Mouse (Mus musculus): ENCODE results near the gene Prr12. TPM values are rescaled to one million over a fixed set of nuclear protein-coding genes. Genes with fewer than 3 reads are reported as not detected.

Prr12 gene
- polyA plus RNA-seq, 1 experiment from 2014 or later: 18.5 TPM

DNA sequence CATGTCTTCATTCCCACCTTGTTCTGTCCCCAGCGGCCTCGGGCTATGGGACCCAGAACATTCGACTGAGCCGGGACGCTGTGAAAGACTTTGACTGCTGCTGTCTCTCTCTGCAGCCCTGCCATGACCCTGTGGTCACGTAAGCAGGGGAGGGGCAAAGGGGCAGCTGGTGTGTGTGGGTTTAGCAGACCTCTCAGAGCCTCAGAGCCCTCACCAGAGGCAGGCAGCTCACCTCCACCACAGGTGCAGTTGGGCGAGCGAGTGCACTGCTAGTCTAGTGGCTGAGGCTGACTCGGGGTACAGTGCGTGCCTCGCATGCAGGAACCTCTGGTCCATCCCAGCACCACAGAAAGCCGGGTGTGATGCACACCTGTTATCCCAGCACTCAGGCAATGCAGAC is 21.3 kb upstream of the Prr12 start:
- DNase-seq (ENCODE audit: low spot score): no peak
- Histone ChIP-seq H3K9ac (ENCODE audit: low read length) (no peak overlapping the region), H3K27ac (replicated peaks; ENCODE audit: low read depth, low read length) (no peak overlapping the region), H3K4me2 (ENCODE audit: low read depth, severe bottlenecking) (no peak overlapping the region), H3K36me3 (ENCODE audit: control insufficient read depth, insufficient read depth, low read length) (peaks cover 2% of the 10 kb centered on the region; the same call in 1 of the 2 replicates), H3K27me3 (ENCODE audit: control insufficient read depth, insufficient read depth, low read length) (no peaks in the 10 kb centered on the region), H3K4me1 (ENCODE audit: control insufficient read depth, insufficient read depth, low read length) (no peaks in the 10 kb centered on the region), H3K9me3 (ENCODE audit: control insufficient read depth, low read length) (no peaks in the 10 kb centered on the region), H3K4me3 (ENCODE audit: low read depth, low read length) (no peak overlapping the region)
- ATAC-seq (ENCODE audit: insufficient number of reproducible peaks, low FRiP score, low TSS enrichment, low read depth): no peak
- 92% methylated on average over 12 of the region's 12 CpGs for WGBS

DNA sequence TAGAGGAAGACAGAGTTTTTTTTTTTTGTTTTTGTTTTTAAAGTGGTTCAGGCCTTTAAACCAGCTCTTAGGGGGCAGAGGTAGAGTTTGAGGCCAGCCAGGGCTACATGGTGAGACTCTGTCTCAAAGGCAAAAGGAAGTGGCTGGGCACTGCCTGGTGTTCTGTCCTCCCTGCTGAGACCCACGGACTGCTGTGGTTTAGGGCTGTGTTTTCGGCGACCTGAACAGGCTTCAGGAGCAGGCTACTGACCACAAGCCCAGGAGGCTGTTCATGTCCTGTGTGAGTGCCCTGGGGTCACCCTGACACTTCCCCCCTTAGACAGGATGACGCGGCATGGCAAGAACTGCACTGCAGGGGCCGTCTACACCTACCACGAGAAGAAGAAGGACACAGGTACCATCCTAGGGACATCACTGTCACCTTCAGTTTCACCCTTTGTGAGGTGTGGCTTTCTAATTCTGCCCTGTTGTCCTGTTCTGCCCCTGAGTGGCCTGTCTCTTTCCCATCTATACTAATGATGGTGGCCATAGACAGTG is 20.6 kb upstream of the Prr12 start:
- DNase-seq (ENCODE audit: low spot score) (no peak), ATAC-seq (ENCODE audit: insufficient number of reproducible peaks, low FRiP score, low TSS enrichment, low read depth) (no peak)
- WGBS: 82% methylated on average over 7 of the region's 7 CpGs
- Histone ChIP-seq H3K4me2 (ENCODE audit: low read depth, severe bottlenecking) (no peak overlapping the region), H3K4me3 (ENCODE audit: low read depth, low read length) (no peak overlapping the region), H3K9me3 (ENCODE audit: control insufficient read depth, low read length) (no peaks in the 10 kb centered on the region), H3K27ac (replicated peaks; ENCODE audit: low read depth, low read length) (no peak overlapping the region), H3K4me1 (ENCODE audit: control insufficient read depth, insufficient read depth, low read length) (no peaks in the 10 kb centered on the region), H3K9ac (ENCODE audit: low read length) (no peak overlapping the region), H3K27me3 (ENCODE audit: control insufficient read depth, insufficient read depth, low read length) (no peaks in the 10 kb centered on the region), H3K36me3 (ENCODE audit: control insufficient read depth, insufficient read depth, low read length) (peaks cover 2% of the 10 kb centered on the region; the same call in 1 of the 2 replicates)

DNA sequence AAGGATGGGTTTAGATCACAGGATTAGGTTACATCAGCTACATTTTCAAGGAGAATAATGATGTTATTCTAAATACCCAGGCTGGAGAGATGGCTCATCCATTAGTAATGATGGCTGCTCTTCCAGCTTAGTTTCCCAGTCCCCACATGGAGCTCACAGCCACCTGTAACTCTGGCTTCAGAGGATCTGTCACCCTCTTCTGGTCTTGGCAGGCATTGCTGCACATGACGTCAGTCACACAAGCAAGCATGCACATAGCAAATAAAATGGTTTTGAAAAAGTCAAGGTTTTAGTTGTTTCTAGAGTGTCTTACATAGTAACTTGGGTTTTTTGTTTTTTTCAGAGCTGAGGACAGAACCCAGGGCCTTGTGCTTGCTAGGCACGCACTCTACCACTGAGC is 19.5 kb upstream of the Prr12 start:
- WGBS: 88% methylated on average over 2 of the region's 2 CpGs
- no peaks in the 10 kb centered on the region for H3K4me1 ChIP-seq (ENCODE audit: control insufficient read depth, insufficient read depth, low read length)

DNA sequence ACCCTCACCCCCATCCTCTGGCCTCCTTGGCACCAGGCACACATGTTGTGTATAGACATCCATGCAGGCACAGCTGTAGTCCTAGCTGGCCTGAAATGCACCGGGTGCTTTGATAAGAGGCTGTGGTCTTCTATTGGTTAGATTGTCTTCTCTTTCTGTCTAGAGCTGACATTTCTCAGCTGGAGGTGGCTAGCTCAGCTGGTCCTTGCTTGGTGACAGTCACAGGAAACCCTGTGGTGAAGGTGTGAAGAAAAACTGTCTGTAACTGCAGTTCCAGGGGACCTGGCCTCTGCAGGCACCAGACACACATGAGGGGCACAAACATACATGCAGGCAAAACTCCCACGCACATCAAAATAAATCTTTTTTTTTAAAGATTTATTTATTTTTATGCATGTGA is 17.0 kb upstream of the Prr12 start:
- no peak overlapping the region for H3K4me3 ChIP-seq (ENCODE audit: low read depth, low read length)
- H3K4me1 ChIP-seq (ENCODE audit: control insufficient read depth, insufficient read depth, low read length): no peaks in the 10 kb centered on the region
- WGBS: 93% methylated on average over 2 of the region's 2 CpGs
- no peaks in the 10 kb centered on the region for H3K36me3 ChIP-seq (ENCODE audit: control insufficient read depth, insufficient read depth, low read length)
- H3K9me3 ChIP-seq (ENCODE audit: control insufficient read depth, low read length): no peaks in the 10 kb centered on the region
- no peak overlapping the region for H3K9ac ChIP-seq (ENCODE audit: low read length)
- no peak overlapping the region for H3K4me2 ChIP-seq (ENCODE audit: low read depth, severe bottlenecking)
- no peaks in the 10 kb centered on the region for H3K27me3 ChIP-seq (ENCODE audit: control insufficient read depth, insufficient read depth, low read length)
- no peak for DNase-seq (ENCODE audit: low spot score)
- no peak overlapping the region for H3K27ac ChIP-seq (replicated peaks; ENCODE audit: low read depth, low read length)
- no peak for ATAC-seq (ENCODE audit: insufficient number of reproducible peaks, low FRiP score, low TSS enrichment, low read depth)

More for the DNA sequence above, 19.5 kb upstream of the Prr12 start:
- H3K27ac ChIP-seq (replicated peaks; ENCODE audit: low read depth, low read length): no peak overlapping the region
- peaks cover 2% of the 10 kb centered on the region; the same call in 1 of the 2 replicates for H3K36me3 ChIP-seq (ENCODE audit: control insufficient read depth, insufficient read depth, low read length)
- no peaks in the 10 kb centered on the region for H3K27me3 ChIP-seq (ENCODE audit: control insufficient read depth, insufficient read depth, low read length)
- H3K9ac ChIP-seq (ENCODE audit: low read length): no peak overlapping the region
- H3K9me3 ChIP-seq (ENCODE audit: control insufficient read depth, low read length): no peaks in the 10 kb centered on the region
- no peak for ATAC-seq (ENCODE audit: insufficient number of reproducible peaks, low FRiP score, low TSS enrichment, low read depth)
- no peak overlapping the region for H3K4me3 ChIP-seq (ENCODE audit: low read depth, low read length)
- DNase-seq (ENCODE audit: low spot score): no peak
- no peak overlapping the region for H3K4me2 ChIP-seq (ENCODE audit: low read depth, severe bottlenecking)

DNA sequence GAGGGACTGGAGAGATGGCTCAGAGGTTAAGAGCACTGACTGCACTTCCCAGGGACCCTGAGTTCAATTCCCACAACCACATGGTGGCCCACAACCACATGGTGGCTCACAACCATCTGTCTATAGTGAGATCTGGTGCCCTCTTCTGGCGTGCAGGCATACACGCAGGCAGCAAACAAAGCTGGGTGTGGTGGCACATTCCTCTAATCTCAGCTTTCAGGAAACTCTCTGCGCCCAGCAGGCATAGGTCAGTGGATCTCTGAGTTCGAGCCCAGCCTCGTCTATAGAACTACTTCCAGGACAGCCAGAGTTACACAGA is 15.3 kb upstream of the Prr12 start:
- no peak overlapping the region for H3K27ac ChIP-seq (replicated peaks; ENCODE audit: low read depth, low read length)
- no peak overlapping the region for H3K4me2 ChIP-seq (ENCODE audit: low read depth, severe bottlenecking)
- no peaks in the 10 kb centered on the region for H3K27me3 ChIP-seq (ENCODE audit: control insufficient read depth, insufficient read depth, low read length)
- no peaks in the 10 kb centered on the region for H3K36me3 ChIP-seq (ENCODE audit: control insufficient read depth, insufficient read depth, low read length)
- H3K9me3 ChIP-seq (ENCODE audit: control insufficient read depth, low read length): no peaks in the 10 kb centered on the region
- no peak overlapping the region for H3K4me3 ChIP-seq (ENCODE audit: low read depth, low read length)
- no peak overlapping the region for H3K9ac ChIP-seq (ENCODE audit: low read length)
- WGBS: 28% methylated on average over 5 of the region's 5 CpGs
- H3K4me1 ChIP-seq (ENCODE audit: control insufficient read depth, insufficient read depth, low read length): 0 out of 2 replicates have a peak, but pooled peaks cover 4% of the 10 kb centered on the region
- peak; percentile 68 for DNase-seq (ENCODE audit: low spot score)
- no peak for ATAC-seq (ENCODE audit: insufficient number of reproducible peaks, low FRiP score, low TSS enrichment, low read depth)

DNA sequence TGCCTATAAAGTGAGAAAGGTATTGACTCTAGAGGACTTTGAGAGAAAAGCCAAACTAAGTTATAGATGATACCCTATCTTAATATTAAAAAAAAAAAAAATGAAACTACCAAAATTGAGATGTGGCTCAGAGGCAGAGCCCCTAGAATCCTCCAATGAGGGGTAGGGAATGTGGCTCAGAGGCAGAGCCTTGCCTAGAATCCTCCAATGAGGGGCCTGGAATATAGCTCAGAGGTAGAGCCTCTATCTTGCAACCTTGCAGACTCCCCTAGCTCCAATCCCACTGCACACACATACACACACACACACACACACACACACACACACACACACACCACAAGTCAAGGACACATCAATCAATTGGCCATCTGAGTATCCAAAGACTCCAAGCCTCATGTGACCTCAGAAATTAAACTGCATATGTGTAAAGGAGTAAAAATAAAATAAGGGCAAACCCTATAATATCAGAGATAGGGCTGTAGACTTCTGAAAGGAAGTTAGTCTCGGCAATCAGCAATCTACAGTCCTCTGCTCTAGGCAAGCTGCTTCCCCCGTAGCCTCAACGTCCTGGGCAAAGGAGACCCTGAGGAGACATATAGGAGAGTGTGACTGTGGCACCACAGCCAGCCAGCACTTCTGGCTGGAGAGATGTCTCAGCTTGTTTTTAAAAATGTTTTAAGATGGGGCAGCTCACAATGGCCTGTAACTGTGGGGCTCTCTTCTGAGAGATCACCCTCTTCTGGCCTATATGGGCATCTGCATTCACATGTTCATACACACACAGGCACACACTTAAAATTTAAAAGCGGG is 14.7 kb upstream of the Prr12 start:
- DNase-seq (ENCODE audit: low spot score): no peak
- no peaks in the 10 kb centered on the region for H3K9me3 ChIP-seq (ENCODE audit: control insufficient read depth, low read length)
- no peak for ATAC-seq (ENCODE audit: insufficient number of reproducible peaks, low FRiP score, low TSS enrichment, low read depth)
- no peak overlapping the region for H3K4me3 ChIP-seq (ENCODE audit: low read depth, low read length)
- no peak overlapping the region for H3K4me2 ChIP-seq (ENCODE audit: low read depth, severe bottlenecking)
- WGBS: 68% methylated on average over 4 of the region's 4 CpGs
- H3K9ac ChIP-seq (ENCODE audit: low read length): no peak overlapping the region
- no peaks in the 10 kb centered on the region for H3K36me3 ChIP-seq (ENCODE audit: control insufficient read depth, insufficient read depth, low read length)
- H3K4me1 ChIP-seq (ENCODE audit: control insufficient read depth, insufficient read depth, low read length): 0 out of 2 replicates have a peak, but pooled peaks cover 4% of the 10 kb centered on the region
- H3K27ac ChIP-seq (replicated peaks; ENCODE audit: low read depth, low read length): no peak overlapping the region
- no peaks in the 10 kb centered on the region for H3K27me3 ChIP-seq (ENCODE audit: control insufficient read depth, insufficient read depth, low read length)

DNA sequence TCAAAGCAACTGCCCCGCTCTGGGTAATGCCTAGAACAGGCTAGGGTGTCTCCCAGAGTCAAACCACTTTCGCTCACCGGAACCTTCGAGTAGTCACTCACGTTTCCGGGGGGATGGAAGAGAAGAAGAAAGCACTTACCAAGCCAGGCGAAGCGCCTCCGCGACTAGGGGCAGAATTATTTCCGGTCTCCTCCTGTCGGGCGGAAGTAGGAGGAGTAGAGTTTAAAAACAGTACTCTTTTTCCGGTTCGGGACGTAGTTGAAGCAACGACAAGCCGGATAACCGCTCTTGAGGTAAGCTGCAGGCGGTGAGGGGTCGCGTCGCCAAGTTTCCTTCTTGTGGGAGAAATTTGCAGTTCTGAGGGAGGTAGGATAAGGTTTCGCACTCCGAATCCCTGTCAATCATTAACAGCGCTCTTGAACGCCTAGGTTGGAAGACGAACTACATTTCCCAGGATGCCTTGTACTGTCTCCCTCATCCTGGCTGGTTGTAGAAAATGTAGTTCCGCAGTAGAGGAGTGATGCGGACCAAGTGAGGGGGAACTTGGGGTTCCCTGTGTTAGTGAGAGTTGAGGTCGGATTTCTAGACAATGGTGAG is 9.7 kb upstream of the Prr12 start, which contains the start of the genes Nosip and Prrg2:
Nosip (plus strand) TSS at position 191 of the 597 bp plus-strand sequence.
Prrg2 (minus strand) TSS at position 439 of the 597 bp plus-strand sequence.
- under 1% methylated on average over 31 of the region's 31 CpGs for WGBS

DNA sequence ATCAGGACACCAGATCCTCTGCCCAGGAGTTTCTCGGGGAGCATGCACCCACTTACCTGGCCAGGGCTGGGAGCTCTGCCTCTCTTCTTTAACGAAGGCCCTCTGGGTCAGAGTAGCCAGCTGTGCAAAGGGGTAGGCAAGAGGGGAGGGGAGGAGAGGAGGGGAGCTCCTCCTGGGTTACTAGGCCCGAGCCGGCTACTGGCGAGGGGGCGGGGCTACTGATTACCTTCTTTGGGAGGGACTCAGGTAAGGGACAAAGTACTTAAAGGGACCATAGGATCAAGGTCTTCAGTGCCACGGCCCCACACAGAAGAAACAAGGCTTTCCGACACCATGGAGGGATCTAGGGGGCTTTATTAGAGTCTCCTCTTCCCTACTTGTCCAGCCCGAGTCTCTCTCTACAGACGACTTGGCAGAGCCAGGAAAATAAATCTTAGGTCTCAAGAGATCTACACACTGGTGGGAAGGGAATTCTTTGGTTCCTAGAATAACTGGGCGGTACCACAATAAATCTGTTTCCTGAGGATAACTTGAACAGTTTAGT is 8.9 kb upstream of the Prr12 start:
- 18% methylated on average over 11 of the region's 11 CpGs for WGBS
- peak overlapping the region; percentile 44 for H3K4me2 ChIP-seq (ENCODE audit: low read depth, severe bottlenecking)
- H3K4me3 ChIP-seq (ENCODE audit: low read depth, low read length): peak overlapping the region; percentile 56
- no peak for ATAC-seq (ENCODE audit: insufficient number of reproducible peaks, low FRiP score, low TSS enrichment, low read depth)
- peaks cover 18% of the 10 kb centered on the region; the same call in 1 of the 2 replicates for H3K4me1 ChIP-seq (ENCODE audit: control insufficient read depth, insufficient read depth, low read length)
- H3K36me3 ChIP-seq (ENCODE audit: control insufficient read depth, insufficient read depth, low read length): 0 out of 2 replicates have a peak, but pooled peaks cover 2% of the 10 kb centered on the region
- peak overlapping the region; percentile 57 for H3K9ac ChIP-seq (ENCODE audit: low read length)
- no peak overlapping the region for H3K27ac ChIP-seq (replicated peaks; ENCODE audit: low read depth, low read length)
- no peaks in the 10 kb centered on the region for H3K27me3 ChIP-seq (ENCODE audit: control insufficient read depth, insufficient read depth, low read length)
- peak; percentile 50 for DNase-seq (ENCODE audit: low spot score)
- H3K9me3 ChIP-seq (ENCODE audit: control insufficient read depth, low read length): no peaks in the 10 kb centered on the region

More for the DNA sequence above, 9.7 kb upstream of the Prr12 start, which contains the start of the genes Nosip and Prrg2:
- H3K36me3 ChIP-seq (ENCODE audit: control insufficient read depth, insufficient read depth, low read length): 0 out of 2 replicates have a peak, but pooled peaks cover 2% of the 10 kb centered on the region
- H3K4me3 ChIP-seq (ENCODE audit: low read depth, low read length): peak within 1 kb of the TSS; percentile 56
- peak within 1 kb of the TSS; percentile 64 for H3K9ac ChIP-seq (ENCODE audit: low read length)
- no peaks in the 10 kb centered on the region for H3K9me3 ChIP-seq (ENCODE audit: control insufficient read depth, low read length)
- ATAC-seq (ENCODE audit: insufficient number of reproducible peaks, low FRiP score, low TSS enrichment, low read depth) (peak; percentile 79), DNase-seq (ENCODE audit: low spot score) (peak; percentile 98)
- peak within 1 kb of the TSS; percentile 60; the same call in 1 of the 2 replicates for H3K27ac ChIP-seq (replicated peaks; ENCODE audit: low read depth, low read length)
- H3K4me2 ChIP-seq (ENCODE audit: low read depth, severe bottlenecking): peak within 1 kb of the TSS; percentile 44
- H3K4me1 ChIP-seq (ENCODE audit: control insufficient read depth, insufficient read depth, low read length): peaks cover 18% of the 10 kb centered on the region; the same call in 1 of the 2 replicates
- H3K27me3 ChIP-seq (ENCODE audit: control insufficient read depth, insufficient read depth, low read length): no peaks in the 10 kb centered on the region
